Mouse (Mus musculus) right cerebral cortex, postnatal 4 days (tissue): ENCODE results near the gene Gm14139.
"Not testable (repeated sequence)": the region's sequence is repeated elsewhere in the genome, so short reads cannot be mapped to it uniquely, and the experiment has no call there.

Experiments
- DNase-seq: peaks from one replicate; pipeline ENCODE4 v3.0.0-alpha.2; 2022

Gm14139 gene

GRCm38 (mm10) chr2:150181570-150181999 is at the start of gene Gm14139:
Gm14139 (plus strand) TSS chr2:150181755.
- DNase-seq = not testable (repeated sequence)

DNA sequence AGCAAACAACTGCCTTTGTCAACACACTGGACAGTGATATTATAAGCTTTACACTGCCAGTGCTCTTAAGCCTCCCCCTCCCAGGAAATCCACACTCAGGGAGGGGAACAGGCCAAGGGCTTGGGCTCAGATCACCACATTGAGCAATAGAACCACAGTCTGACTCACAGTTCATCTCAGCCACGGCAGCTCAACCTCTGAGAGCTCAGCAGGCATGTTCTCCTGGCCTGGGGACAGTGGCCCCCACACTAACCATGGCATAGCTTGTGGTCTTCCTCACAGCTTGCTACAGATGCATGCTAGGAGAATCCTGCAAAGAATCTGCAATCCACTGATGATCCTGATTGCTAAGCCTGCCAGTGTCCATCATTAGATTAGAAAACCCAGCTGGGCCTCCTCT is 49.6 kb upstream of the Gm14139 start:
- DNase-seq = not testable (repeated sequence)

GRCm38 (mm10) chr2:150132773-150133172 is 48.8 kb upstream of the Gm14139 start:
- no peak for DNase-seq

DNA sequence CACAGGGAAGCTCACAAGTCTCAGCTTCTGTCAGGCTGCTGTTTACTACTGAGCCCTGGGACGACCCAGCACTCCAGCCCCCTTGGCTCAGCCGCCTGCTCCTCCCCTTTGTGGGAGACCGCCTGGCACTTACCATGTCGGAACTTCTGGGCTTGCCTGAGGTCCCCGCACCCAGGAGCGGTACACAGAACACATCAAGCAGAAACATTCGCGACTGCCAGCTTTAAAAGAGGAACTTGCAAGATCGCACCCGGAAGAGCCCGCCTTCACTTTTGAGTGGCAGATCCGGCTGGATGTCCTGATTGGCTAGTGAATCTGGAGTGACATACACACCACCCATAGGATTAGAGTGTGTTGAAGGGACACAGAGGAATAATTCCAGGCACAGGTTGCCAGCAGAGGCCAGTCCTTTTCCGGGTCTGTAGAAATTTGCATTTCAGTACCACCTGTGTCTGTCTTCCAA is 45.1 kb upstream of the Gm14139 start, which contains the start of gene Zfp120:
TSS of gene Zfp120 (minus strand) at position 274 of the 463 bp plus-strand sequence.
- DNase-seq = peak; percentile 70

DNA sequence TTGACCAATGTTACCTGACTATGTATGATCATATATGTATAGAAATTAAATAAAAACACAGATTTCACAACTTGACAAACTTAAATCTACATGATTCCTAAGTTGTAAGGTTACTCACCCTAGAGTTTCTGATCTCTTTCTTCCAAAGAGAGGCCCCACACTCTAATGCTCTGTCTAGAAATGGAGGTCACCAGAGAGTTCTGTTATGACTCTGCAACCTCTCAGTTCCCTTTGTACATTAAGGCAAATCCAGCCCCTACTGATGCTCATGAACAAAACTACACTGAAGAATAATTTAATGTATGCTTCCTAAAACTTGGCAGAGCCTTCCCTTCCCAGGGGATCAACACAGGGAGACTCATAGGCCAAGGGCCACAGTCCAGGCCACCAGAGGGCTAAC is 14.9 kb upstream of the Gm14139 start:
- no peak for DNase-seq

DNA sequence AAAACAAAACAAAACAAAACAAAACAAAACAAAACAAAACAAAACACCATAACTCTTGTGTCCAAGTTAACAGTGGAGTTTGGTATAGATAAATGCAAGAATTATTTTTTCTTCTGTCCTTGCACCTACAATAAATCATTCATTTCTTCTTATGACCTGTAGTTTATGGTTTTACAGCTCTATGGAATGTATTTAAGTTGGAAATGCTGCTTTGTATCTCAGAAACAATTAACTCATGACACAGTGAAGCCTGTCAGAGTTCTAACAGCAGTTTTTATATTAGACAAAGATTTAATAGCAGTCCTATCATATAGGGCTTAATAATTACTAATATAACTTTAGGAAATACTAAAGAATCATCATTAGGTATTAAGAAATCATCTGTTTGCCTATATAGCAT is 7.7 kb upstream of the Gm14139 start:
- DNase-seq = no peak

GRCm38 (mm10) chr2:150179579-150179978 is 2.0 kb upstream of the Gm14139 start, which contains the start of gene Gm10770:
Gm10770 (minus strand) TSS chr2:150179679.
- DNase-seq = not testable (repeated sequence)

DNA sequence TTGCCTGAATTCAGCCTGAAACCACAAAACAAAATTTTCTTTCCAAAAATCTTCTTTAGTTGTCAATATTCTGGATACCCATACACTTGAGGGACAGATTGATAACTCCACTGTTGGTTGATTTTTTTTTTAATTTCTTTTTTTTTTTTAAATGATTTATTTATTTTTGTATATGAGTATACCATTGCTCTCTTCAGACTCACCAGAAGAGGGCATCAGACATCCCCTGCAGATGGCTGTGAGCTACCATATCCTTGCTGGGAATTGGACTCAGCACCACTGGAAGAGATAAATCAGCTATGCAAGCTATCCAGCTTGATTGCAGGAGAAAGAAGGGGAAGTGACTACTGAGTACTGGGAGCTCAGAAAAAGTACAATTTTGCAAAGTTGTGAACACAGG is 509 bp upstream of the Gm14139 start:
- DNase-seq = not testable (repeated sequence)

DNA sequence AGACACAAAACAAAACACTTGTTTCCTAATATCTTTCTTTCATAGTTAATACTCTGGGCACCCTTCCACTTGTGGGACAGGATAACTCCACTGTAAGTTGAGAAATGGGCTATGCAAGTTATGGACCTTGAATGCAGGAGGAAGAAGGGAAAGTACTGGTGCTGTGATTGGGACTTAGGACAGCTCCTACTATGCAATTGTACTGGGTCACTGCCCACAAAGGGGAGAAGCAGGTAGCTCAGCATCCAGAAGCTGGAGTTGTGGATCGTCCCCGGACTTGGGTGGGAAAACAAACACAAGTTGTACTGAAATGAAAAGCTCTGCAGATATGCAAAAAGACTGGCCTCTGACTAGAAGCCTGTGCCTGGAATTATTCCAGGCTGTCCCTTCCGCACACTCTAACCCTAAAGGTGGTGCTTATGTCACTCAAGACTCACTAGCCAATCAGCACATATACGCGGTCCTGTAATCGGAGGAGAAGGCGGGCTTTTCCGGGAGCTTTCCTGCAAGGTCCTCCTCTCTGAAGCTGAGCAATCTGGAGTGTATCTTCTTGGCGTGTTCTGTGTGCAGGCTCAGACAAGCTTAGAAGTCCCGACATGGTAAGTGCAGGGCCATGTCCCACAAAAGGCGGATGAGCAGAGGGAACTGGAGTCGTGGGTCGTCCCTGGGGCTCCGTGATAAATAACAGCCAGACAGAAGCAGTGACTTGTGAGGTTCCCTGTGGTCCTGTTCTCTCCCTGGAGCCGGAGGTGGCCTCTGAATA is 36.2 kb downstream of the Gm14139 start, which contains the start of gene Zfp937:
TSS of gene Zfp937 (plus strand) at position 474 of the 763 bp plus-strand sequence.
- DNase-seq = peak; percentile 57

DNA sequence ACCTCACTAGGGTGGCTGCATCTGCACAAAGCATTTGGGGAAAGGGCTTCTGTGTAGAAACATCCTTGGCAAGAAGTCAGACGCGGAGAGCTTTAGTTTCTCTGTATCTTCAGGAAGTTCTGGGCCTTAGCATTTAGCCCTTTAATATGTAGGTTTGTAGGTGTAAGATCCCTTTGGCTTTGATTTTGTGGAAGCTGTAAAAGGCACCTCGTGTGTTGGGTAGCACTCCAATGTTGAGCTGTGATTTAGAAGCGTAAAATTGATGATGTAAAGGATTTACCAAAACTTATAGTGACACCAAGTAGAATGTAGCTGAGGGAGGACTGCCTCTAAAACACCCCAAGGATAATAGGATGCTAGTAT is 36.8 kb downstream of the Gm14139 start:
- not testable (repeated sequence) for DNase-seq

- DNase-seq = not testable (repeated sequence)
Measured at GRCm38 (mm10) chr2:150223263-150223662, 41.7 kb downstream of the Gm14139 start.
